Mouse (Mus musculus): Measurements from ENCODE around the gene Tsc22d3. TPM values are rescaled to one million over a fixed set of nuclear protein-coding genes. Genes with fewer than 3 reads are reported as not detected.
A peak's percentile ranks its signal among the peaks of the same experiment; 100 is the strongest.

Tsc22d3 gene
- total RNA-seq, 2 experiments from 2014 or later = 85.9 to 126 TPM

GRCm38 (mm10) chrX:140537662-140538061 lies 62.8 kb downstream of the Tsc22d3 start:
- DNase-seq (ENCODE audit: low spot score in 2 of 2) = peak in 1 of 2 experiments; percentile 22
- intact Hi-C loops (cut with DNase I) = no loop called here

GRCm38 (mm10) chrX:140535487-140535886 lies 65.0 kb downstream of the Tsc22d3 start:
- intact Hi-C loops (cut with DNase I) = no loop called here
- DNase-seq (ENCODE audit: low spot score in 2 of 2) = no peak

DNA sequence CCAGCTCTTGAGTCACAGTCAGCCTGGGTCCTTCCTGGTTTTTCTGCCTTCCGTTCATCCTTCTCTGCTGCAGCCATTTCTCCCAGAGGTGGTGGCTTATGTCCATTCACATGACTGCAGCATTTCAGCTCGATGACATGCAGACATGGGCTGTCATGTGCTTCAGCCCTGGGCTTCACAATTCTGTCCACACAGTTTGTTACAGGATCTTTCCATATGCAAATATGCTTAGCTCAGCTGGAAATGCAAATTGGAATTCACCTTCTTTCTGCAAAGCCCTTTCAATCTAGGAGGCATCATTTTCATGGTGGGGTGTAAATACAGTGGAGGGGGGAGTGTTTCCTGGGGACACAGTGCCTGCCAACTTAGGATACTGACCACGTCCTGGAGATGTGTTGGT lies 66.2 kb downstream of the Tsc22d3 start:
- intact Hi-C loops (cut with DNase I) = no loop called here
- DNase-seq (ENCODE audit: low spot score in 2 of 2) = no peak

DNA sequence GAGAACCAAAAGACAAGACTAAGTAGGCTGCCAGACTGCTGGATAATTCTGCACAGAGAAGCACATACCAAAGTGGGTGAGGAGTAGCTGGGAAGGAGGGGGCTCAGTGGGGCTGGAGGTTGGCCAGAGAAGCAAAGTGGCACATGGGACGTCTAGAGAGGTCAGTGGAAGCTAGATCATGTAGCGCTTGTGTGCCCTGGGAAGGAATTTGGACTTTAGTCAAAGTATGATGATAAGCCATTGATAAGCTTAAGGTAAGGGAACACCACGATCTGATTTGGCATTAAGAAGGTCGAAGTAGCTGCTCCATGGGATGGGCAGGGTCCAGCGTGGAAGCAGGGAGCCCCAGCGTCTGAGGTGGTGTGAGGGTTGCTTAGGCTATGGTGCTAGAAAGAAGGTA lies 68.1 kb downstream of the Tsc22d3 start:
- intact Hi-C loops (cut with DNase I) = no loop called here
- no peak for DNase-seq (ENCODE audit: low spot score in 2 of 2)

- no peak for DNase-seq (ENCODE audit: low spot score in 2 of 2)
- intact Hi-C loops (cut with DNase I) = no loop called here
These were observed 69.1 kb downstream of the Tsc22d3 start for GRCm38 (mm10) chrX:140531356-140531755.

- DNase-seq (ENCODE audit: low spot score in 2 of 2) = no peak
These were observed 69.8 kb downstream of the Tsc22d3 start for GRCm38 (mm10) chrX:140530632-140531031.

GRCm38 (mm10) chrX:140529074-140529561 lies 71.3 kb downstream of the Tsc22d3 start:
- intact Hi-C loops (cut with DNase I) = no loop called here
- no peak for DNase-seq (ENCODE audit: low spot score in 2 of 2)

More at GRCm38 (mm10) chrX:140530632-140531031, 69.8 kb downstream of the Tsc22d3 start:
- intact Hi-C loops (cut with DNase I) = no loop called here

- intact Hi-C loops (cut with DNase I) = no loop called here
- no peak for DNase-seq (ENCODE audit: low spot score in 2 of 2)
These were observed 73.2 kb downstream of the Tsc22d3 start for GRCm38 (mm10) chrX:140527231-140527630.

- DNase-seq (ENCODE audit: low spot score in 2 of 2) = no peak
- intact Hi-C loops (cut with DNase I) = no loop called here
These were observed 74.2 kb downstream of the Tsc22d3 start for GRCm38 (mm10) chrX:140526253-140526618.

DNA sequence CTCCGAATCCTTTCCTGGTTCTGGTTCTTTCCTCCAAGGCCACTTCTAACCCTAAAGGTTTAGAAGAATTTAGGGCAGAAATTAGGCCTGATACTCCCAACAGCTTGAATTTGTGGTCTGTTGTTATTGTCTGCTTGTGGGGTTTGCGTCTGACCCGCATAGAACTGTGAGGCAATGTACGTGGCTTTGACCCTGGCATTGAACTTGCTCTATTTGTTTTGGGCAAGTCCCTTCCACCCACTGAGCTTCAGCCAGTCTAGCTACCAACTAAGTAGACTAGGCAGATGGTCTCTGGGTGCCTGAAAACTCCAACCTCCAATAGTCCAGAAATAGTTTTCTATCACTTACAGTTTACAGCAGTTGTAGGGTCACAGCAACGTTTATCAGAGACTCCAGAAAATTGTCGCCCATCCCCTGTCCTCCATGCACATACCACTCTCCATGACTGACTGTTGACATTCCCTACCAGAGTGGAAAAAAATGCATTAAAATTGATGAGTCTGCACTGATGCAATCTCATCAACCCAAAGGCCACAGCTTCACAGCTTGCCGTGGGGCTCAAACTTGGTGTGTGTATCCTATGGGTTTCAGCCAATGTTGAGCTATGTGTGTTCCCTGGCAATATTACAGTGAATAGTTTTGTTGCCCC lies 74.7 kb downstream of the Tsc22d3 start:
- DNase-seq (ENCODE audit: low spot score in 2 of 2) = no peak
- intact Hi-C loops (cut with DNase I) = no loop called here

GRCm38 (mm10) chrX:140524231-140524630 lies 76.2 kb downstream of the Tsc22d3 start:
- intact Hi-C loops (cut with DNase I) = no loop called here
- no peak for DNase-seq (ENCODE audit: low spot score in 2 of 2)

GRCm38 (mm10) chrX:140522071-140522765 lies 78.2 kb downstream of the Tsc22d3 start:
- no peak for DNase-seq (ENCODE audit: low spot score in 2 of 2)

DNA sequence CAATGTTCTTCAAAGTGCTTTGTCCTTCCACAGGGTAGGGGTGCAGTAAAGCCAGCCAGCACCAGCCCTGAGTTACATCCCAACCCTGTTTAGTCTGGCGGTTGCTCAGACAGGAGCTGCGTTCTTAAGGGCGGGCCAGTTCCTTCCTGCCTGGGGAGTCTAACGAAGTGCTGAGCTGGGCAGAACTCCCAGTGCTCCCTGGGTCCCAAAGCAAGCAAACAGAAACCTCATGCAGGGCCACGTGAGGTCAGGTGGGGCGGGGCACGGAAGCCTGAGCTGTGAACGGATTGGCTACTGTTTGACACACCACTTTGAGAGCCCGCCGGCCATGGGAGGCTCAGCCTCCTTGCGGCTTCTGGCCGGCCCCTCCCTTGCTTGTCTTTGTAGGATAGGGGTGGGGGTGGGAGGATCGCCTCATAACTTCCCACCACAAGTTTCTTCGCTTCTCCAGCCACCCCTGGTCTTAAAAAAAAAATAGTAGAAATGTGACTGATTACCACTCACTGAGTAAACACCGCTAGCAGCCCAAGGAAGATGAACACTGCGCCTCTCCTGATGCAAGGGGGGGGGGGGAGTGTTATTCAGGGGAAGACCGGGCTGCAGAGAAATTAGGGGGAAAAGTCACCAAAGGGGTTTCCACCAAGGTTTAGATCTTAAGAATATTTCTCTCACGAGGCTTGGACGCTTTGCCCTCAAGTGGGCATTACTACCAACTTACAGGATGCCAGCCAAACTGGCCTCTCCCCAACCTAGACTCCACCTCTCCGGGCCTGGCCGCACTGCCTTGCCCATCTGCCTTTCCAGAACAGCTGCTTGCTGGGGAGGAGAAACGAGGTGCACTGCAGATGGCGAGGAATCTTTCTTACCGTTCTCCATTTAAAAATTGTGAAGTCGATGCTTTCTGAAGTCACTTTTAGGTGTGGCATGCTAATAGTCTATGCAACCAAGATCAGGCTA lies 80.0 kb downstream of the Tsc22d3 start:
- DNase-seq (ENCODE audit: low spot score in 2 of 2) = peak; percentile 70 to 90
- intact Hi-C loops (cut with DNase I) = no loop called here

More at GRCm38 (mm10) chrX:140522071-140522765, 78.2 kb downstream of the Tsc22d3 start:
- intact Hi-C loops (cut with DNase I) = no loop called here

DNA sequence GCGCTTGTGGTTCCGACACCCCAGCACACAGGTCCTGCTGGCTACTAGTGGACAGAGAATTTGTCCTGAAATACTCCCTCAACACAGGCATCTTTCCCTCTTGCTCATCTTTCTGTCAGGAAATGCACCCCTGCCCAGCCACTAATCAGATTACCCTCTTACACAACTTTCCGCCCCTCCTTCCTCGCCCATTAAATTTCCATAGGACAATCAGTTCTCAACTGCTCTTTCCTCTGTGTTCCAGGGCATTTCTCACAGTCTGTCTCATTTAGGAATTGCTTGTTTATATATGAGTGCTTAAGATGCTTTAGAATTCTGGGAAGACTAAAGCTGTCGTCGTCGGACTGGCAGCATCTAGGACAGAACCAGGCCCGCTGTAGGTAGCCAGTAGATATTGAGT lies 82.1 kb downstream of the Tsc22d3 start:
- intact Hi-C loops (cut with DNase I) = no loop called here
- no peak for DNase-seq (ENCODE audit: low spot score in 2 of 2)

DNA sequence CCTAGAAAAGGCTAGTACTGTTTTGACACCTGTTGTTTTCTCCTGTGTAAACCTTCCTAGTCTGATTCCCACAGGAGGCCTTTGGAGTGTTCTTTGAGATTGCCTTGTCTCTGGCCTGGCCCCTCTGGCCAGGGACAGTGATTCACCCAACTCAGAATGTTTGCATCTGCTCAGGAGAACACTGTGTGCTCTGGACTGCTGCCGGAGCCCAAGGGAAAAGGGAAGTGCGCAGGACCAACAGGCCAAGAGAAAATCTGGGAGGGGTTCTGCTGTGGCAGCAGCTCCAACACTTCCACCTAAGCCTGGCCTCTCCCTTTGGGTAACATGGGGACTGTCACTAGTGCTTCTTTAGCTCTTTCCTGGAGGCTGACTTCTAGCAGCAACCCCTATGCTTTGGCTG lies 87.1 kb downstream of the Tsc22d3 start:
- DNase-seq (ENCODE audit: low spot score in 2 of 2) = no peak
- intact Hi-C loops (cut with DNase I) = no loop called here

DNA sequence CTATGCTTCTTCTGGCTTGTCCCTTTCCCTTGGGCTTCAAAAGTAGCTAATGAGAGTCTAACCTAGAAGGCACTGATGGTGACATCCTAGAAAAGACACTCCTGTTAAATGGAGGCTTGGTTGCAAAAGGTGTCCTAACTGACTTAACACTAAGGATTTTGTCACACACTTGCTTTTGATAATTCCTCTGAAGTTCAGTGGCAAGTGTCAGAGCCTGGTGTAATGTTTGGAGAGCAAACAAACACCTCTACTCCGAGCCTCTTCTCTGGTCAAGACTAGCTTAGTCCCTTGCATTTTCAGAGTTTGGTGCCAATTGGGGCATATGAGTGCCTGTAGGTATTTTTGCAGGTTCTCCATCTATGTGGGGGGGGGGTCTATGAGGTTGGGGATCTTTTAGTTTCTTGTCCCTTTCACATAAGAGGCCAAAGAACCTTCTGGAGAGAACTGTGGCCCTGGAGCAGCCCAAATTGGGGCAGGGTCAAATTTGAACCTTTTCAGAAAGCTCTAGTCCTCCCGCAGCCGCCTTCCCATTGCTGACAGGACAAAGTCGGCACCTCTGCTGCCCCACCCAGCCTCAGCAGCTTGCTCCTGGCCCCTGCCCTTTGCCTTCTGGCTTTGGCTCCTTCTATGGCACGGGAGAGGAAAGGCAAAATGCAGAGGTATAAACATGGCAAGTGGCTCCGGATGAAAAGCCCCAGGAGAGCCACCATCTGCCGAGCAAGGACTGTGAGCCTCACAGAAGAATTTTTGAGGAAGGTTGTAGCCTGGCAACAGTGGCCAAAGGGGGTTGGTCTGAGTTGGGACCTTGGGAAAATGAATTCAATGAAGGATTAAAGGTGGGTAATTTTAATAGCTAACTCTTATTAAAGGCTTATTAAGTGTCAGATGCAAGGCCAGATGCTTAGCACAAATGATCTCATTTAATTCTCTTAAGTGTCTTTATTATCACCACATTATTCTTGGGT lies 88.5 kb downstream of the Tsc22d3 start:
- DNase-seq (ENCODE audit: low spot score in 2 of 2) = no peak
- intact Hi-C loops (cut with DNase I) = no loop called here

DNA sequence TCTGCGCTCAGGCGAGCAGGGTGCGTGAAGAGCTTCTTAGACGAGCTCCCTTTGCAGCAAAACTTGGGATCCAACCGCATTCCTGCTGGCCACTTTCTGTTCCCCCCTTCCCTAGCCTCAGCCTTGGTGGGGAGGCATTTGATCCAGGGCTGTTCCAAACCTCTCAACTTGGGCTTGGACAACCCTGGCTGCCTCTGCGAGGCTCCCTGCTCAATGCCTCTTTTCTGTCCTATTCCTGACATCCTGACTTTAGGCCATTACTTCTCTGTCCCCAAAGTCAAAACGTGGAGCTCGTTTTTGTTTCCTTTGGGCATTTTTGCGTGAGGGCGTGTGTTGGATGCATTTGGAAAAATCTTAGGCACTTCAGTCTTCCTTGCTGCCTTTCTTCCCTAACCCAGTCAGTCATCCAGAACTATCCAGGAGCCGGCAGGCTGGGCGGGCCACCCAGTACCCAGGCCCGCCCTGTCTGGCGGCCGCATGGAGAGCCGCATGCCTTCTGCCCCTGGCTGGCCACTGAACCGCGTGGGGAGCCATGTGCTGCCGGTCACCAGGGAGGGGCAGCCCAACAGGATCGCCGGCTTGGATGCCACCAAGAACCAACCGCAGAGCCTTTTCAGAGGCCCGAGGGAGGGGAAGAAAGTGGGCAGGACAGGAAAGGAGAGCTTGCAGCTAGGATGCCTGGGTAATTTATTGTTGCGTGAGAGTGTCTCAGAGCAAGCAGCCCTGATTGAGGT lies 89.6 kb downstream of the Tsc22d3 start:
- intact Hi-C loops (cut with DNase I) = no loop called here
- peak; percentile 31 to 49 for DNase-seq (ENCODE audit: low spot score in 2 of 2)

GRCm38 (mm10) chrX:140509817-140510216 lies 90.6 kb downstream of the Tsc22d3 start:
- intact Hi-C loops (cut with DNase I) = no loop called here
- DNase-seq (ENCODE audit: low spot score in 2 of 2) = no peak
